Comparison of ENCODE assay signal across 8 mouse cellular contexts in the genomic region with DNA sequence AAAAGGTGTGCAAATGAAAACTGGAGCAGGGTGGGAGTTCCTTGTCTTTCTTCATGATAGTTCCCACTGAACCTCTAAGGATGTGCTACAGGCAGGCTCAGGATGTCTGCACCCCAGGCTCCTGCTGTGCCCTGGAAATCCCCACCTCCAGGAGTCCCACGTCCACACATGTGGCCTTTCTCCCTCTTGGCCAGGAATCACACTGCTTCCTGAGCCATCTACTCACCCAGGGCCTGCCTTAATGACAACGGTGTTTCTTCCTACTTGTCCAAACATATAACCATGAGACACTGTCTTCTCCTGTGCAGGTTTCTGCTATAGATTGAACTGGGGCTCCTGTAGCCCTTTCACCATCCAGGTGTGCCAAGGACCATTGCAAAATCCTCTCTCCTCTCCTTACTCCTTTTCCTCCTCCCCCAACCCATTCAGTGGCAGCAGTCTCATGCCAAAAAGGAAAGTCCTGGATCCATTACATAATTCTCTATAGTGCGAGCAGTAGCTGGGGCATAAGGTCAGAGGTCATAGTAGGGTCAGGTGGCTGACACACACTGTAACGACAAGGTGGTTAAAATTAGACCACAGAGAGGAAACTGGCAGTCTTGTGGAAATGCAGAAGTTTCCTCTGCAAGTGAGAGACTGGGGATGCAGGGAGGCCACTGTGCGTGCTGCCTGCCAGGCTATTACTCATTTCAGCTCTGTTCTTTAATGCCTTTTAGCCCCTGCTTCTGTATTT. TPM values are rescaled to one million over a fixed set of nuclear protein-coding genes. Genes with fewer than 3 reads are reported as not detected.
DNase-seq lines count a peak whose midpoint lies in the region; ATAC-seq and TF ChIP-seq lines count a peak whose summit lies in the region.

No protein-coding gene starts in this region.

- no peak for ATAC-seq in midbrain, embryonic 16.5 days
- no peak for ATAC-seq in intestine, postnatal 0 days

- H3K27me3 ChIP-seq in kidney, adult 2 months (replicated peaks; ENCODE audit: control insufficient read depth, insufficient read depth, low read length), result no peaks in the 10 kb centered on the region
- H3K27me3 ChIP-seq in midbrain, embryonic 16.5 days (ENCODE audit: control insufficient read depth, insufficient read depth, low read depth, low read length), result no peaks in the 10 kb centered on the region
- H3K27me3 ChIP-seq in intestine, postnatal 0 days (replicated peaks; ENCODE audit: control insufficient read depth, insufficient read depth, low read length), result no peaks in the 10 kb centered on the region

- WGBS in kidney, adult 2 months, result 22% methylated on average over 5 of the region's 5 CpGs
- WGBS in midbrain, embryonic 16.5 days, result 75% methylated on average over 5 of the region's 5 CpGs
- 50% methylated on average over 5 of the region's 5 CpGs for WGBS in intestine, postnatal 0 days

- peak overlapping the region; percentile 74 for H3K27ac ChIP-seq in kidney, adult 2 months (ENCODE audit: insufficient read depth, low read depth, low read length)
- H3K27ac ChIP-seq in midbrain, embryonic 16.5 days (ENCODE audit: low read length), result no peak overlapping the region
- H3K27ac ChIP-seq in intestine, postnatal 0 days (ENCODE audit: low read depth, low read length), result no peak overlapping the region

- TF ChIP-seq CTCF in kidney, adult 2 months (conservative IDR thresholded peaks at IDR 0.05; ENCODE audit: insufficient read depth, insufficient read length, low read depth, low read length), result no peak
- no peak for TF ChIP-seq CTCF in intestine, postnatal 0 days (IDR thresholded peaks at IDR 0.05; ENCODE audit: low read depth)

- no peak for TF ChIP-seq POLR2A in kidney, adult 2 months (IDR thresholded peaks at IDR 0.05; ENCODE audit: low read depth, low read length)

- H3K9me3 ChIP-seq in midbrain, embryonic 16.5 days (replicated peaks; ENCODE audit: control insufficient read depth, low read length, poor library complexity, severe bottlenecking), result no peaks in the 10 kb centered on the region
- no peaks in the 10 kb centered on the region for H3K9me3 ChIP-seq in intestine, postnatal 0 days (ENCODE audit: control insufficient read depth)

- H3K9ac ChIP-seq in midbrain, embryonic 16.5 days (ENCODE audit: low read depth, low read length), result no peak overlapping the region
- no peak overlapping the region for H3K9ac ChIP-seq in intestine, postnatal 0 days (ENCODE audit: low read depth, low read length)

- no peaks in the 10 kb centered on the region for H3K36me3 ChIP-seq in kidney, adult 2 months (ENCODE audit: control insufficient read depth, insufficient read depth, low read length)
- H3K36me3 ChIP-seq in midbrain, embryonic 16.5 days (ENCODE audit: control insufficient read depth, insufficient read depth, low read length), result no peaks in the 10 kb centered on the region; the same call in 1 of the 2 replicates
- 0 out of 2 replicates have a peak, but pooled peaks cover 3% of the 10 kb centered on the region for H3K36me3 ChIP-seq in intestine, postnatal 0 days (ENCODE audit: control insufficient read depth, insufficient read depth)

- H3K4me3 ChIP-seq in kidney, adult 2 months (ENCODE audit: insufficient read depth, low read depth, low read length), result no peak overlapping the region
- no peak overlapping the region for H3K4me3 ChIP-seq in midbrain, embryonic 16.5 days (ENCODE audit: low read depth, low read length)
- no peak overlapping the region for H3K4me3 ChIP-seq in intestine, postnatal 0 days (ENCODE audit: low read depth, low read length)

- H3K4me1 ChIP-seq in kidney, adult 2 months (ENCODE audit: control insufficient read depth, insufficient read depth, low read length), result peaks cover 61% of the 10 kb centered on the region
- H3K4me1 ChIP-seq in midbrain, embryonic 16.5 days (ENCODE audit: control insufficient read depth, insufficient read depth, low read length), result peaks cover 10% of the 10 kb centered on the region
- H3K4me1 ChIP-seq in intestine, postnatal 0 days (replicated peaks; ENCODE audit: control insufficient read depth, insufficient read depth, low read length), result peaks cover 14% of the 10 kb centered on the region; the same call in 1 of the 2 replicates

- no peak overlapping the region for H3K4me2 ChIP-seq in midbrain, embryonic 16.5 days (ENCODE audit: low read length)
- H3K4me2 ChIP-seq in intestine, postnatal 0 days (replicated peaks; ENCODE audit: low read depth), result no peak overlapping the region

- DNase-seq in adrenal gland, adult 2 months, result peak; percentile 69
- no peak for DNase-seq in adrenal gland, adult 18-20 months (ENCODE audit: low spot score in 2 of 2)
- DNase-seq in c-Kit-positive CD71-negative TER-119-negative erythroid progenitor cells, embryonic 14.5 days (ENCODE audit: low read depth), result peak; percentile 41
- DNase-seq in kidney, adult 2 months, result peak; percentile 87
- DNase-seq in lung, postnatal 14 days, result peak; percentile 42
- DNase-seq in ovary, adult 18-20 months (ENCODE audit: low spot score), result no peak

RNA-seq across cellular contexts. Expression of a gene that starts 32.5 kb away (rescaled TPM):
- 10 to 100 TPM in 1 of 2 experiments, 1 to 10 TPM in 1; 7.5 to 15.4 TPM for total RNA-seq in adrenal gland, adult 2 months (2021)
- 25.9 and 26.9 TPM in 2 replicates for polyA plus RNA-seq in adrenal gland, adult 2 months (2012; rRNA removed)
- 10 to 100 TPM in 1 of 2 experiments, 1 to 10 TPM in 1; 5.4 to 13.1 TPM for total RNA-seq in adrenal gland, adult 18-20 months (2021)
- 8.6 and 12.6 TPM in 2 replicates for polyA plus RNA-seq in kidney, adult 2 months (2012; rRNA removed)
- polyA plus RNA-seq in midbrain, embryonic 16.5 days (2015; fragmentation: Nextera tagmentation; extraction: Ambion mirVana), result 1.3 and 1.8 TPM in 2 replicates
- 8.6 and 8.8 TPM in 2 replicates for polyA plus RNA-seq in intestine, postnatal 0 days (2015; fragmentation: Nextera tagmentation; extraction: Ambion mirVana)

RNA-seq across cellular contexts. Expression of a gene that starts 41.8 kb away (rescaled TPM):
- total RNA-seq in adrenal gland, adult 2 months (2021), result 10 to 100 TPM; 20.4 to 26.5 TPM
- 7.0 and 7.4 TPM in 2 replicates for polyA plus RNA-seq in adrenal gland, adult 2 months (2012; rRNA removed)
- 10 to 100 TPM; 15.9 to 19.8 TPM for total RNA-seq in adrenal gland, adult 18-20 months (2021)
- 18.6 and 33.7 TPM in 2 replicates for polyA plus RNA-seq in kidney, adult 2 months (2012; rRNA removed)
- polyA plus RNA-seq in midbrain, embryonic 16.5 days (2015; fragmentation: Nextera tagmentation; extraction: Ambion mirVana), result 13.3 and 14.5 TPM in 2 replicates
- 21.6 and 22.4 TPM in 2 replicates for polyA plus RNA-seq in intestine, postnatal 0 days (2015; fragmentation: Nextera tagmentation; extraction: Ambion mirVana)

RNA-seq across cellular contexts. Expression of a gene that starts 54.2 kb away (rescaled TPM):
- 10 to 100 TPM; 32.3 to 37.4 TPM for total RNA-seq in adrenal gland, adult 2 months (2021)
- 72.0 and 87.5 TPM in 2 replicates for polyA plus RNA-seq in adrenal gland, adult 2 months (2012; rRNA removed)
- total RNA-seq in adrenal gland, adult 18-20 months (2021), result 10 to 100 TPM; 23.4 to 34.5 TPM
- 40.2 and 46.7 TPM in 2 replicates for polyA plus RNA-seq in kidney, adult 2 months (2012; rRNA removed)
- polyA plus RNA-seq in midbrain, embryonic 16.5 days (2015; fragmentation: Nextera tagmentation; extraction: Ambion mirVana), result 12.5 and 14.0 TPM in 2 replicates
- polyA plus RNA-seq in intestine, postnatal 0 days (2015; fragmentation: Nextera tagmentation; extraction: Ambion mirVana), result 11.3 and 12.3 TPM in 2 replicates

RNA-seq across cellular contexts. Expression of a gene that starts 56.8 kb away (rescaled TPM):
- total RNA-seq in adrenal gland, adult 2 months (2021), result 10 to 100 TPM; 29.2 to 58.9 TPM
- 48.1 and 62.9 TPM in 2 replicates for polyA plus RNA-seq in adrenal gland, adult 2 months (2012; rRNA removed)
- 10 to 100 TPM; 27.7 to 33.2 TPM for total RNA-seq in adrenal gland, adult 18-20 months (2021)
- polyA plus RNA-seq in kidney, adult 2 months (2012; rRNA removed), result 11.3 and 12.7 TPM in 2 replicates
- polyA plus RNA-seq in midbrain, embryonic 16.5 days (2015; fragmentation: Nextera tagmentation; extraction: Ambion mirVana), result 17.8 and 19.7 TPM in 2 replicates
- 1.5 and 1.8 TPM in 2 replicates for polyA plus RNA-seq in intestine, postnatal 0 days (2015; fragmentation: Nextera tagmentation; extraction: Ambion mirVana)

Comparison
In these comparisons a context has a peak if more than half of its experiments do, and no peak if none do; other contexts are left out.
1. DNase-seq: peak in adrenal gland, adult 2 months (single experiment), c-Kit-positive CD71-negative TER-119-negative erythroid progenitor cells, embryonic 14.5 days (single experiment), kidney, adult 2 months (single experiment) and lung, postnatal 14 days (single experiment); none in adrenal gland, adult 18-20 months (0 of 2) and ovary, adult 18-20 months (single experiment).